Mouse (Mus musculus): ENCODE measurements around the gene 0610010K14Rik.

Gene 0610010K14Rik

DNA sequence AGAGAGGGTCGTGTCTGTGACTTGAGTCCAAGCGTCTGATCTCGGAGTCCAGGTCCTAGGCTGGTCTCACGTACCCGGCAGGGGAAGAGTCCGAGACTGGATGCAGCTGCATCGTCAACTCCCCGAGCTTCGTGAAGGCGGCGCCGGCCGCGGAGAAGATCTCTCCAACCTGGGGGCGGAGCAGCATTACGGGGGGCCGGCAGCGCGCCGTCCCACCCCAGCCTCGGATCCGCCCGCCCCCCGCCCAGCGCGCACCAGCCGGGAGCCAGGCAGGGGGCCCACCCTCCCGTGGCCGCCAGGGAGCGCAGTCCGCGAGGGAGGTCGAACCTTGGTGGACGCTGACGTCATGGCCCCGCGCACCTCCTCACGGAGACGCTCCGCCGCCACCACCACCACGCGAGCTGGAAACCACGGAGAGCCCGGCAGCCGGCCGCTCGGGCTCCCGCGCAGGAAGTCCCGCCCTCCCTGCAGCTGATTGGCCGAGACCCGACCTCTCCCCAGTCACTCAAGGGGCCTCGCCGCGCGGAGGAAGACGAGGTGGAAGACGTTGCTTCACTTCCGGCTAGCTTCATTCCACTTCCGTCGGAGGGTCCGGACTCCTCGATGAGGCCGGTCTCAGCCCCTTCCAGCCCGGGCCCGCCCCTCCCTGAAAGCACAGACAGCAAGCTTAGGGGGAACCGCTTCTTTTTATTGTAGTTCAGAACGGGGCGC is at the start of gene 0610010K14Rik:
Gene 0610010K14Rik (minus strand): TSS at position 458 of the 711 bp plus-strand sequence.
- peak; percentile 95 for DNase-seq (ENCODE audit: low read depth, low spot score)

DNA sequence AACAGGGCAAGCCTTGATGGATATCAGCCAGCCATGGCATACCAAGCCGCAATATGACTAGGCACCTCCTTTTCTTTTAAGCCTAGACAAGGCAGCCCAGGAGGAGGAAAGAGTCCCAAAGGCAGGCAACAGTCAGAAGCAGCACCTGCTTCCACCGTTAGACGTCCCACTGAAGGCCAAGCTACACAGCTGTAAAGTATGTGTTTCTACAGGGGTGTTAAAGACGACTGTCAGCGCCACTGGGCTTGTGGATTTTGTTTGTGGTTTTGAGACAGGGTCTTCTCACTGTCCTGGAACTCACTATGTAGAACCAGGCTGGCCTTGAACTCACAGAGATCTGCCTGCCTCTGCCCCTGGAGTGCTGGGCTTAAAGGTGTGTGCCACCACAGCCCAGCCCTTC is 48.0 kb upstream of the 0610010K14Rik start:
- no peak for DNase-seq (ENCODE audit: low read depth, low spot score)

DNA sequence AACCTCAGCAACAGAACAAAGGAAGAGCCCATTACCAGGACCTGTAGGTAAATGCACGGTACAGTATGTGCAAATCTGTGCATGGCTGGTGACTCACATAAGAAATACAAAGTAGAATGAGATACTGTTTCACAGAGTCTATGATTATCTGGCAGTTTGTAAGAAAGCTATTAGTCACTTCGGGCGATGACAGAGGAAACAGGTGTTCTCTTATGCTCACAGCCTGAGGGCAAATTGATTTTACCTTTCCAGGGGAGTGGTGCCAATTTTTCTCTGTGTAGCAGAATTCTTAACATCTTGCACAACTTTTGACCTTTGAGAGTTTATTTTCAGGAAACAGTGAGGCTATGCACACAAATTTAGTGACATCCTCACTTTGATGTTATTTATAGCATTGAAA is 47.0 kb upstream of the 0610010K14Rik start:
- DNase-seq (ENCODE audit: low read depth, low spot score): peak; percentile 37

DNA sequence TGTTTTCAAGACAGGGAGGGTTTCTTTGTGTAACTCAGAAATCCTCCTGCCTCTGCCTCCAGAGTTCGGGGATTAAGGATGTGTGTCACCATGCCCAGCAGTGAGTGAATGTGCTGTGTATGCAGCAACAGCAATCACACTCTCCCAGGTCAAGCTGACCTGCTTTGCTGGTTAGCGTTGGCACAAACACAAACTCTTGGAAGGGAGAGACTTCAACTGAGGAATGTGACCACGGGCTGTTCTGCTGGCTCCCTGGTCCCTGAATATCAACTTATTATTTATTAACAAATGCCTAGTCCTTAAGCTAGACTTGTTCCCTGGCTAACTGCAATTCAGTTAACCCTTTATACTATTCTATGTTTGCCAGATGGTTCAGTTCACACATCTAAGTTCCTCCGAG is 46.0 kb upstream of the 0610010K14Rik start:
- DNase-seq (ENCODE audit: low read depth, low spot score): no peak

GRCm38 (mm10) chr11:70280441-70280840 is 42.7 kb upstream of the 0610010K14Rik start:
- no peak for DNase-seq (ENCODE audit: low read depth, low spot score)

GRCm38 (mm10) chr11:70278961-70279360 is 41.2 kb upstream of the 0610010K14Rik start:
- DNase-seq (ENCODE audit: low read depth, low spot score): no peak

DNA sequence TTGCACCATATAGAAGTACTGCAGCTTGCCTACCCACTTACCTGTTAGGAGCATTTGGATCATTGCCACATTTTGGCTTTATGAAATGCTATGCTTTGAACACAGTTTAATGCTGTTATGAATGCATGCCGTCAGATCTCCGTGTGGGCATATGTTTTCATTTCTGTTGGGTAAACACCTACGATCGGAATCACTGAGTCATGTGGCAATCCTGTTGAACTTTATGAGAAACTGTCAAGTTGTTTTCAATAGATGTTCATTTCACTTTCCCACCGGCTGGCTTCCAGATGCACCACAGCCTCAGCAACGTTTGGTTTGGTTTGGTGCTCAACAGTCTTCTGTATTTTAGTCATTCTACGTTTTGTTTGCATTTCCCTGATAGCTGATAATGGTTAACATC is 33.9 kb upstream of the 0610010K14Rik start:
- DNase-seq (ENCODE audit: low read depth, low spot score): no peak

GRCm38 (mm10) chr11:70266405-70266804 is 28.7 kb upstream of the 0610010K14Rik start:
- DNase-seq (ENCODE audit: low read depth, low spot score): no peak

DNA sequence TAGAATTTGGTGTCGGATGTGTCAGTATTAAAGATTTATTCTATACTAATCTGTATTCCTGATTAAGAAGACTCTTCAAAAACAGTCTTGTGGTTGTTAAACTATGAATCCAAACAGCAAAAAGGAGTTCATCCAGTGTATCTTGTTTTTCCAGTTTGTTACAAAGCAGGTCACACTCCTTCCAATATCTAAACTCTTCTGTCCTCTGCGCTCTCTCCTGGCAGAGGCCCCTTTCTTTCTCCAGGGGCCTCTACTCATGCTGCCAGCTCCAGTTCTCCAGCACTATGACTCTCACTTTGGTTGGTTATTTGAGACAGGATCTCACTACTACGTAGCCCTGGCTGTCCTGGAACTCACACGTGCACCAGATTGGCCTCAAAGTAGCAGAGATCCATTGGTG is 28.1 kb upstream of the 0610010K14Rik start:
- no peak for DNase-seq (ENCODE audit: low read depth, low spot score)

DNA sequence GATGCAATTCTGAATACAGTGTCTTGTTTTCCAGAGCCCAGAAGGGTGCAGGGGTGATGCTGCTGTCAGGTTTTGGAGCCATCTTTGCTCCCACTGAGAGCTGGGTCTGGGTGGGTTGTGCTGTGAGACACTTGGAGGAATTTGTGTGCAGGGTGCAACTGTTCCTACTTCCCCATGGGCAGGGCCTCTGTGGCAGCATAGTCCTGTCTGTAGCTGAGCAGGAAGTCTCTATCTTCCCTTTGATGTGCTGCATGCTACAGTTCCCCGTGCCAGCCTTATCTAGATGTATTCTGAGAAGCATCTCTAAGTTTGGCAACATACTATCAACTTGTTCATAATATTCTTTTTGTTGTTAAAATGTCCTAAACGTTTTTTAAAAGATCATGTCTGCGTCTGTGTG is 27.5 kb upstream of the 0610010K14Rik start:
- no peak for DNase-seq (ENCODE audit: low read depth, low spot score)

- no peak for DNase-seq (ENCODE audit: low read depth, low spot score)
These were observed 21.3 kb upstream of the 0610010K14Rik start for GRCm38 (mm10) chr11:70259035-70259434.

DNA sequence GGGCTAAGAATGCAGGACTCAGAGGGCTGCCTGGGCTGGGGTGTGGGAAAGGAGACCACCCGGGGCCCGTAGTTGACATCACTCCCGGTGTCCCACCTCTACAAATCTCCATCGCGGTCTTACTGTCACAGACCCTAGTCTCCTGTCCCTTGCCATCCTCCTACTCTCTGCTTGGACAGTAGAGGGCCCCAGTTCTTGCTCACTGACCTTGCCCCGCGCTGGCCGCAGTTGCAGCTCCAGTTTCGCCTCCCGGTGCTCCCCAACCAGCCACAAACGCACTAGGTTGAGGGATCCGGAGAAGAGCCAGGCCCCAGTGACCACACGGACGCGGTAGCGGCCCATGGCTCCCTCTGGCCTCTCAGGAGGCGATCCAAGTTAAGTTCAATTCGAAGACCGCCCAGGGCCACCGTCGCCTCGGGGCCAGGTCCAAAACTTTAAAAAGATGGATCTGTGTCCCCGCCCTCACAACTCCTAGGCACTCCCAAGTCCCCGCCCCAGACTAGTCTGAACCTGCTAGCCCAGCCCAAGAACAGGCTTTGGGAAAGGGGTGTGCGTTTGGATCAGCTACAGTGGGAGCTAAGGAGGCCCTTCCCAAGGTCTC is 17.3 kb upstream of the 0610010K14Rik start, which contains the start of gene Alox12:
Gene Alox12 (minus strand): TSS at position 423 of the 601 bp plus-strand sequence.
- DNase-seq (ENCODE audit: low read depth, low spot score): peak; percentile 19

- no peak for DNase-seq (ENCODE audit: low read depth, low spot score)
These were observed 16.6 kb upstream of the 0610010K14Rik start for GRCm38 (mm10) chr11:70254337-70254736.

DNA sequence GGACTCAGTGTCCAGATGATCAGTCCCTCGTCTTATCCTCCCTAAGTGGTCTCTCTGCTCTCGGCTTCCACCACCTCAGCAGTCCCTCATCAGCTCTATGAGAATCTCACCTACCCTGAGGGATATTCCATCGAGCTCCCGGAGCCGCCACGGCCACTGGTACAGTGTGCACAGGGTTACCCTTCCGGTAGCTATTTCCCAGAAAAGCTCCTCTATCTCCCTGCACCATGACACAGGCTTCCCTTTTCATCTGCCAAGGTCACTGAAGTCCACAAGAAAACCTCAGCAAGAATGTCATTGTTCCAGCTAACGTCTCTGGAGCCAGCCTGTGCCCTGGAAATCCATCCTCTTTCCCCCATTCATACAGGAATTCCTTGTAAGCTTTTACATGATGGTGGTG is 14.1 kb upstream of the 0610010K14Rik start:
- DNase-seq (ENCODE audit: low read depth, low spot score): no peak

- DNase-seq (ENCODE audit: low read depth, low spot score): no peak
These were observed 12.4 kb upstream of the 0610010K14Rik start for GRCm38 (mm10) chr11:70250150-70250549.

DNA sequence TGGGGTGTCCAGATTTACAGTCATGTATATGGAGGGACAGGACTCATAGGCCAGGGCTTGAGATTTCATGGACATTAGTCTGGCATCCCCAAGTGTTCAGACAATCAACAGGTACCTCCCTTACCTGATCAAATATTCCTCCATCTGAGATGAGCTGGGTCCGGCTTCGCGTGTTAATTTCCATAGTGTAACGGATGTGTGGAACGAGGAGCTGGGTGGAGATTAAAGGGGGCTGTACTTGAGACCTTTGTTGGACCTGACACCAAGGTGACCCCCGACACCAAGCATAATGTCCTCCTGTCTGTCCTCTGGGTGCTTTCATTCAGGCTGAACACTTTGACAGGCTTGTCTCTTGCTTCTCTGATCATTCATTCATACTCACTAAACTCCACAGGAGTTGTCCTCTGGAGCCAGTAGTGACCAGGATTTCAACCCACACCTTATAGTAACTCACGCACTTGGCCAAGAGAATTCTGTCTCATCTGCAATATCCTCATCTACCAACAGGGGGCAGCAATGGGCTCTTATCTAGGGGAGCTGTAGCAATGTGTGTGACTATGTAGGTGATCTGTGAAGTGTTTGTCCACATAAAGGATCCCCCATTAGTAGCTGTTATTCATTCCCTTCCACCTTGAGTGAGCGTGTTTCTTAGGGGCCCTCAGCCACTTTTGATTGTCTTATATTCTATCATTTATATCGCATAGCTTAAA is 9.6 kb upstream of the 0610010K14Rik start:
- DNase-seq (ENCODE audit: low read depth, low spot score): peak; percentile 72

GRCm38 (mm10) chr11:70242591-70242990 is 4.9 kb upstream of the 0610010K14Rik start:
- no peak for DNase-seq (ENCODE audit: low read depth, low spot score)

- peak; percentile 87 for DNase-seq (ENCODE audit: low read depth, low spot score)
These were observed 2.0 kb upstream of the 0610010K14Rik start, which contains the start of the genes Gm21988 and Rnasek for GRCm38 (mm10) chr11:70239541-70240279. Gene Gm21988 (minus strand): TSS chr11:70239830. Gene Rnasek (minus strand): TSS chr11:70239842.

GRCm38 (mm10) chr11:70238591-70239440 is 1.1 kb upstream of the 0610010K14Rik start:
- DNase-seq (ENCODE audit: low read depth, low spot score): no peak

DNA sequence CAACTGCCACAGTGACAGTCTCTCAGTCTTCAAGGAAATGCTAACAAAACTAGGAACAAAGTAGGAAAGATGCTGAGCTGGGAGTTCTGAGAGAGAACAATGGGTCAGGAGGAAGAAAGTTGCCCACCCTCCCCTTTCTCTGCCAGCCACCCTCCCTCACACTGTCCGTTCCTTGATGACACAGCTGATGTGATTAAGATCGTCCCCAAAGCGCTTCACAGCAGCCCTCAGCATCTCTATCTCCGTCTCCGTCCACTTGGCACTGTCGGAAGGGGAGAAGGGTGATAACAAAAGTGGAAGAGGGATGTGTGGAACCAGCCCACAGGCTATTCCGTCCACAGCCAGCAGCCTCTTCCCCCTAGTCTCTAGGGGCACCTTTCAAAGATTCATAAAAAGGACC is 997 bp downstream of the 0610010K14Rik start:
- no peak for DNase-seq (ENCODE audit: low read depth, low spot score)

All from forelimb bud, embryonic 11.5 days (tissue).